Mouse (Mus musculus) brain, embryonic 18.5 days (tissue): ENCODE results near the gene Gm37240.
A peak's percentile ranks its signal among the peaks of the same experiment; 100 is the strongest.

Experiments used
- DNase-seq: peaks from one replicate; pipeline ENCODE4 v3.0.0-alpha.2; 2012; ENCODE audit warnings: low read depth, low spot score

Gm37240 gene

GRCm38 (mm10) chr3:84775067-84775423 is 1112.3 kb downstream of the Gm37240 start:
- no peak for DNase-seq

- DNase-seq: no peak
These were observed 1112.9 kb downstream of the Gm37240 start for GRCm38 (mm10) chr3:84774246-84775066.

GRCm38 (mm10) chr3:84771980-84772379 is 1115.3 kb downstream of the Gm37240 start:
- no peak for DNase-seq

- DNase-seq: no peak
These were observed 1116.8 kb downstream of the Gm37240 start for GRCm38 (mm10) chr3:84770518-84770917.

GRCm38 (mm10) chr3:84769411-84769810 is 1117.9 kb downstream of the Gm37240 start:
- DNase-seq: no peak

GRCm38 (mm10) chr3:84768940-84769339 is 1118.4 kb downstream of the Gm37240 start:
- DNase-seq: no peak

- DNase-seq: no peak
These were observed 1133.5 kb downstream of the Gm37240 start for GRCm38 (mm10) chr3:84753816-84754215.

GRCm38 (mm10) chr3:84749222-84749621 is 1138.1 kb downstream of the Gm37240 start:
- DNase-seq: no peak

- no peak for DNase-seq
These were observed 1139.2 kb downstream of the Gm37240 start for GRCm38 (mm10) chr3:84748139-84748538.

- DNase-seq: peak; percentile 59
These were observed 1141.7 kb downstream of the Gm37240 start for GRCm38 (mm10) chr3:84745537-84746189.

- DNase-seq: no peak
These were observed 1142.6 kb downstream of the Gm37240 start for GRCm38 (mm10) chr3:84744707-84745106.

- no peak for DNase-seq
These were observed 1147.2 kb downstream of the Gm37240 start for GRCm38 (mm10) chr3:84740050-84740596.

- DNase-seq: no peak
These were observed 1150.2 kb downstream of the Gm37240 start for GRCm38 (mm10) chr3:84737137-84737536.

GRCm38 (mm10) chr3:84735716-84736115 is 1151.6 kb downstream of the Gm37240 start:
- DNase-seq: no peak

GRCm38 (mm10) chr3:84732516-84732915 is 1154.8 kb downstream of the Gm37240 start:
- DNase-seq: no peak

- peak; percentile 45 for DNase-seq
These were observed 1155.3 kb downstream of the Gm37240 start for GRCm38 (mm10) chr3:84732016-84732502.

- DNase-seq: no peak
These were observed 1155.8 kb downstream of the Gm37240 start for GRCm38 (mm10) chr3:84731403-84732015.

- DNase-seq: no peak
These were observed 1156.3 kb downstream of the Gm37240 start for GRCm38 (mm10) chr3:84731003-84731402.

GRCm38 (mm10) chr3:84729806-84730205 is 1157.5 kb downstream of the Gm37240 start:
- DNase-seq: no peak

GRCm38 (mm10) chr3:84723996-84724395 is 1163.3 kb downstream of the Gm37240 start:
- no peak for DNase-seq

GRCm38 (mm10) chr3:84722680-84723079 is 1164.6 kb downstream of the Gm37240 start:
- DNase-seq: no peak
